Mouse (Mus musculus): ENCODE measurements around the gene Hist1h4h.

GRCm38 (mm10) chr13:23518295-23518603 lies 12.6 kb upstream of the Hist1h4h start:
- TF ChIP-seq CTCF (IDR thresholded peaks at IDR 0.05; ENCODE audit: control insufficient read depth, insufficient read depth, low read length) (no peak), POLR2A (IDR thresholded peaks at IDR 0.05; ENCODE audit: borderline replicate concordance, control insufficient read depth, low read depth, low read length) (no peak)
